Mouse (Mus musculus) heart, adult 18-20 months (tissue): Measurements from ENCODE around the gene Daam2. TPM values are rescaled to one million over a fixed set of nuclear protein-coding genes. Genes with fewer than 3 reads are reported as not detected.

Source experiments
- DNase-seq, 2 experiments: peaks; one replicate each; pipeline ENCODE4 v3.0.0; 2021 to 2022; ENCODE audit warnings: mixed read lengths in 1 of 2
- total RNA-seq, 2 experiments: library from RNA; stranded (reverse); gene quantifications; 2 replicates each; pipeline ENCODE4 v1.2.3; 2021

Daam2 gene
- total RNA-seq, 2 experiments from 2014 or later = 5.9 to 7.2 TPM

- peak; percentile 80 to 90 for DNase-seq
Measured at GRCm38 (mm10) chr17:49432071-49432711, 132.0 kb downstream of the Daam2 start.

GRCm38 (mm10) chr17:49431176-49431575 lies 133.0 kb downstream of the Daam2 start:
- DNase-seq = no peak

GRCm38 (mm10) chr17:49430136-49430535 lies 134.0 kb downstream of the Daam2 start:
- peak; percentile 49 to 62 for DNase-seq

DNA sequence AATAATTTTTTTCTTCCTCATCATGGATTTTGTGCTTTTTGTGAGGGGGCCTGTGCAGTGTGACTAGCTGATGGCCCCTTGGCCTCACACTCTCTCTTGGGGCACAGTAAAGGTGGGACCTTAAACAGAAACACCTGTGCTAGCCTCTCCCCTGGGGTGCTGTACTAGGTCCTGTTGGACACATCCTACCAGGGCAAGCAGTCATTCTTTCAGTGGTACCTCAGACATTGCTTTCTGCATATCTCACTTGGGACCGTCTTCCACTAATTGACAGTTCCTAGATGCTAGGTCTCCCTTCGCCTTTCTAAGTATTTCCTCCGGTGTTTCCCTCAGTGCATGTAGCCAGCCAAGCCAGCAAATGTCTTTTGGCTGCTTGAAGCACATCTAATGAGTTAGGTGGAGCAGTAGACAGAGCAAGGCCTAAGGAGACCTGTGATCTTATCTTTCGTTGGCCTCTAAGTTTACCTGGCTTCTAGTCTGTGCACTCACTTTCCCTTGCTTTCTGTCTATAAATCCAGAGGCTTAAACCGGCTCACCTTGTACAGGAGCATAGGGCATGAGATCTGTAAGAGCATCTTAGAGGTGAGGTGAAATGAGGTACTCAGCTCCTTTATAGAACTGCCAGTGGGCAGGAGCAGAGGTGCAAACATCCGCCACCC lies 134.5 kb downstream of the Daam2 start:
- DNase-seq = peak in 1 of 2 experiments; percentile 35

GRCm38 (mm10) chr17:49428751-49429415 lies 135.3 kb downstream of the Daam2 start:
- peak; percentile 67 to 69 for DNase-seq

- peak; percentile 98 for DNase-seq
Measured at GRCm38 (mm10) chr17:49428239-49428688, 135.9 kb downstream of the Daam2 start, which contains the start of gene Mocs1. Gene Mocs1 (plus strand): TSS chr17:49428362.

DNA sequence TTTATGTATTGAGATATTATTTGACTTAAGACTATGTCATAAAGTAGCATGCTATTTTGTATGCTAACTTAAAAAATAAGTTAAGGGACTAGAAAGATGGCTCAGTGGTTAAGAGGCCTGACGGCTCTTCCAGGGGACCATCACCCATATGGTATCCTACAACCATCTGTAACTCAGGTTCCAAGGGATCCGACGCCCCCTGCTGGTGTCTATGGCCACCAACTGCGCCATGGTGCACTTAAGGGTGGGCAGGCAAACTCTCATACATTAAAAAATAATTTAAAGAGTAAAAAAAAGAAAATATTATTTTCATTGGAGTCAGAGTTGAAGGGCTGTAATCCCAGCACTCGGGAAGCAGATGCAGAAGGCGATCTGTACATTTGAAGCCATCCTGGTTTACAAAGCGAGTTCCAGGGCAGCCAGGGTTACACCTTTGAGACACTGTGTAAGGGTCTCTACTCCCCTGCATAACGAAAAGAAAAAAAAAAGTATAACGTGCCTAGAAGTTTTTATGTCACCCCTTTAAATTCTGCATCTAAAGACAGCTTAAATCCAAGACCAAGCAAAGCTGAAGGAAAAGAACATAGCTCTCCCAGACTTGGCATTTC lies 136.4 kb downstream of the Daam2 start:
- peak in 1 of 2 experiments; percentile 14 for DNase-seq

- DNase-seq = no peak
Measured at GRCm38 (mm10) chr17:49423872-49424271, 140.3 kb downstream of the Daam2 start.

- DNase-seq = no peak
Measured at GRCm38 (mm10) chr17:49423067-49423325, 141.1 kb downstream of the Daam2 start.

DNA sequence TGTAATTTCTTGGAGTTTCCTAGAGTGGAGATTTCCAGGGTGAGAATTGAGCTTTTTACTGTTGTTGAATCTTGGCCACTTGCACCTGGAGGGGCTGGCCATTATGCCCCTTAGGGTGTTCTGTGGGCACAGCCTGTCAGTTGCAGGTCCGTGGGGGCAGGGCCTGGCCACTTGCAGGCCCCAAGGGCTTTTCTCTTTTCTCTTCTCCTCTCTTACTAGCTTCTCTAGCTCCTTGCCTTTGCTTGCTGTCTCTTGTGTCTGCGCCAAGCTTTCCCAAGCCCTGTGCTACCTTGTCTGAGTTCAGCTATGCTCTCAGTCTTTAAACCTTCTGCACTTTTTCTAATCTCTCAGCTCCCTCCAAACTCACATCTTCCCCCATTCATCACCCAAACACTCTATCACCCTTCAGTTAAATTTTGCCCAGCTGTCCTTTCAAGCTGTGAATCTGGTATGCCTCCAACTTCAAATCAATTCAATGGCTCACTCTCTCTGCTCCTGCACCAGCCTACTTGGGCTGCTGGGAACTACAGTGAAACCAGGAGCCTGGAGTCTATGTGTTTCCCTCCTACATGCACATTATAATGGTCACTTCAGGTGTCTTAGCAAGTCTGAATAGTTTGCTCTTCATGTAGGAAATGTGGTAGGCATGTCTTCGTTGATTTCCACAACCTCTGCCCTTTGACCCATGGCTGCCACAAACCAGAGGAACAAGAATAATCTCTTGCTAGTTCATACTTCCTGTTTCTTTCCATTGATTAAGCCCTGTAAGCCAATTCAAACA lies 141.7 kb downstream of the Daam2 start:
- no peak for DNase-seq

GRCm38 (mm10) chr17:49419813-49420212 lies 144.3 kb downstream of the Daam2 start:
- DNase-seq = no peak

DNA sequence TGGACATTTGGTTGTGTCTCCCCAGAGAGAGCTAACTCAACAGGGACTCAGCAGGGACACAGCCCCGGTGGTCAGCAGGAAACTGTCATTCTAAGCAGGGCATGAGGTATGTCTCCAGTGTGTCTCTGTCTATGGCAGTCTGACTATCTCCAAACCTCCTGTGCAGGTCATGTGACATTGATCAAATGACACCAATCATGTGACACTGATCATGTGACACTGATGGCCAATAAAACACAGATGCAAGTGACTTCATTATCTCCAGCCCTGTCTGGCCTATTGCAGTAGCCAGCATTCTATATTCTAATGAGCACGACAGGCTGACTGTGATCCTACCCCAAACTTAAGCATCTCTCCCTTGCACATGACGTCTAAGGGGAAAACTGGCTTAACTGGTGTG lies 147.9 kb downstream of the Daam2 start:
- no peak for DNase-seq

DNA sequence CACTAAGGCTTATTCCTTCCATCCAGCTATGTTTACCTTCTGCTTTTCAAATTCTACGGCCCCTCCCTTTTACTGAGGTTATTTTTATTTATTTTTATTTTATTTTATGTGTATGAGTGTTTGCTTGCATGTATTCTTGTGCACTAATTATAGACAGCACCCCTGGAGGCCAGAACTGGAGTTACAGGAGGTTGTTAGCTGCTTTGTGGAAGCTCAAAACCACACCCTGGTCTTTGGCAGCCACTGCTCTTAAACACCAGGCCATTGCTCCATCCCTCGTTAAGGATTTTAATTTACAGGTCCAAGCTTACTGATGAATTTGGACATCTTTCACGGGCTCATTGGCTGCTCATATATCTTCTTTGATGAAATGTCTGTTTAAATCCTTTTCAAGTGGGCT lies 150.6 kb downstream of the Daam2 start:
- no peak for DNase-seq

GRCm38 (mm10) chr17:49412974-49413373 lies 151.2 kb downstream of the Daam2 start:
- no peak for DNase-seq

Other genes with a start within 250 kb of the Daam2 start
- gene Mocs1, start 136.0 kb downstream of the Daam2 start, total RNA-seq = 10 to 100 TPM; 19.9 to 24.0 TPM
- gene Kif6, start 50.8 kb upstream of the Daam2 start, total RNA-seq = 1 to 10 TPM; 1.2 to 3.5 TPM